Mouse (Mus musculus) lung, postnatal 10 days (tissue): ENCODE measurements at regions not wholly inside any gene's neighbourhood (a gene's known extent, or its start where the extent isn't known, plus 50 kb on each side); places are given as distances from the start of the nearest gene placed in this dataset.
A peak's percentile ranks its signal among the peaks of the same experiment; 100 is the strongest.

Source experiments
- DNase-seq: peaks from one replicate; pipeline ENCODE4 v3.0.0; 2021

DNA sequence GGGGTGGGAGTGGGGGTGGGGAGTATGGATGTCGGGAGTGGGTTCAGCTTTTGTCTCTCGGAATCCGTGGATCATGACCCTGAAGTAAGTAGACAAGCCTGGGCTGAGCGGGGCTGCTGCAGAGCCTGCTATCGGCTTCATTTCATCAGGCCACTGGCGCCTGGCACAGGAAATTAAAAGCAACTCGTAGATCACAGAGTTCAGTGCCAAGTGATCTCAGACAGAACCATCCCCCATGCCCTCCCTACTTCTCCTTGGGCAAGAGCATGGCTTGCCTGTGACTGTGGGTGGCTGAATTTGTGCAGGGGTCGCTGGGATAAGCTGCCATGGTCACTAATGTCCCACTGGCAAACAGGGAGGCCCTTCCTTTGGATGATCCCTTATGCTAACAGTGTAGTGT, 161.3 kb upstream of the Il12b start:
- DNase-seq, result peak; percentile 20

DNA sequence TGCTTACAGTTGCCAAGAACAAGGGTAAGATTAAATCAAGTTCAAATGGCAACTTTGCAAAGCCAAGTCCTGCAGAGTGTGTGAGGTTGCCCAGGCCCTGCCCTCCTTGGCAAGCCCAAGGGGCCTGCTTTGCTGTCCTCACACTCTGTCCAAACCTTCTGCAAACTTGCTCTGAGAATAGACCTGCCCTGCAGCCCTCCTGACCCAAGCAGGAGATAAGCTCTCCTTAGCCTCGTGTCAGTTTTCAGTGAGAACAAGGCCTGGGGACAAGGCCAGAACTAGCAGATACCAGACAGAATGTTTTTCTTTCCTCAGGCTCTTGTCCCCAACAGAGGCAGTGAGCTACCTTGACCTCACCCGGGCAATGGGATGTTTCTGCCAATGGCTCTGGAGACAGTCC, 156.7 kb upstream of the Il12b start:
- DNase-seq, result no peak

DNA sequence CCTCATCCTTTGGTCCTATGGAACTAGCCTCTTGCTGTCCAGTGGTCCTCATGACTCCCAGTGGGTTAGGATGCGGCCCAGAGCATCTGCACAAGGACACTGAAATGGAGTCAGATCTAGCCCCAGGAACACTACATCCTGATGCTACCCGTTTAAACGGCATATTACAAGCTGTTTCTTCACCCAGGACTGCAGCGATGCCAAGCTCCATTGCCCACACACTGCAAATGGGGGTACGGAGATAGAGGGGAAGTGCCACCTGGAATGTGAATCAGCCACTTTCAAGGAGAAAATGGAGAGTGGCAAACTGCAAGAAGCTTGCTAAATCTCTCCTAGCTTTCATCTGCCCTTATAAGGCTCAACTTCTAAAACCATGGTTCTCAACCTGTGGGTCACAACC, 148.0 kb upstream of the Il12b start:
- no peak for DNase-seq

DNA sequence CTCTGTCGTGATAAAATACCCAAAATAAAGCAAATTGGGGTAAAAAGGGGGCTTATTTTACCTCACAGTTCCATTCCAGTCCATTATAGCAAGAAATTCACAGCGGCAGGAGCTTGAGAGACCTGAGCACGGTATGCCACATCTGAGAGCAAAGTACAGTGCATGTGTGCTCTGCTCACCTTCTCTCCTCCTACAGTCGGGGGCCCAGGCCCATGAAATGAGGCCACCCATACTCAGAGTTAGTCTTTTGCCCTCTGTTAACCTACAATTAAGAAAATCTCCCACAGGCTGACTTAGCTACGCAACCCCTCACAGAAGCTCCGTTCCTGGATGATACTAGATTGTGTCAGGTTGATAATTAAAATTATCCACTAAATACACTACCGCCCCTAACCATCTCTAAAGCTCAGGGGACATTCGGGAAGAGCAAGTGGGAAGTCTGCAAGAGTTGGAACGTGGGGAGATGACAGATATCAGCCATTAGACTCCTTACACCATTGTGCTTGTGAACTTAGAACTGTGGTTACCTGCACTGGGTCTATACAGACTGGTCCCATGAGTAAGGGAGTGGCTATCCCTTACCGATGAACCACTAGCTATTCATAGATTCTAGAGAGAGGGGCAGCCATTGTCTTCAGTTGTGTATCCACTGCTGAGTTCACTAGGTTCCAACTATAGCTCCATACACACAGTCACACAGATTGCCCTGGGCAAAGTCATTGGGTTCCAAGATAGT, 139.3 kb upstream of the Il12b start:
- no peak for DNase-seq

DNA sequence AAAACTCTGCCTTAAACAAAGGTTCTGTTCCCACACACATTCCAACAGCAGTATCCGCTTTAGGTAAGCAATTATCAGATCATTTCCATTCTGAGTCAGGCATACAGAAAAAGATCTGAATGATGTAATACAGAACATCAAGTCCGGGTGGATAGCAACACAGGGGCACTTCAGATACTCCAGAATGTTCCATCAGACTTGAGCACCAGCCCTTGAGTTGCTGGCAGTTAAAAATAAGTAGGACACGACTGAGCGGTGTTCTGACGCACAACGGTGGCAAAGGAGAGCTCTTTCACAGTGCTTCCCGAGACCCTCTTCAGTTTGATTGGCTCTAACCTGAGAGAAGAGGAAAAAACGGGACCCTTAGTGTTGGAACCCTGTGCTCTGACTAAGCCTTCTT, 138.2 kb upstream of the Il12b start:
- no peak for DNase-seq

DNA sequence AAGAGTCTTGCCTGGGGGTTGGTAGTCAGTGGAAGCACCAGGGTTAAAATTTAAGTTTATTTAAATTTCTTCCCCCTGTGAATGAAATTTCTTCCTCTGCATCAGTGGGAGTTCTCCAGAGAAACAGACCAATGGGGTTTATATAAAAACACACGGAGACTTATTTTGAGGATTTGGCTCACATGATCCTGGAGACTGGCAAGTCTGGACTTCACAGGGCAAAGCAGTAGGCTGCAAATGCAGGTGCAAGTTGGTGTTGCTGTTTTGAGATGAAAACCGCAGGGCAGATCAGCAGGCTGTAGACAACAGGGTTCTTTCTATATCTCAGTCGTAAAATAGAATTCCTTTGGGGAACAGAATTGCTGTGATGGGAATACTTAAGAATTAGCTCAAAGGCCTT, 137.3 kb upstream of the Il12b start:
- DNase-seq, result no peak

DNA sequence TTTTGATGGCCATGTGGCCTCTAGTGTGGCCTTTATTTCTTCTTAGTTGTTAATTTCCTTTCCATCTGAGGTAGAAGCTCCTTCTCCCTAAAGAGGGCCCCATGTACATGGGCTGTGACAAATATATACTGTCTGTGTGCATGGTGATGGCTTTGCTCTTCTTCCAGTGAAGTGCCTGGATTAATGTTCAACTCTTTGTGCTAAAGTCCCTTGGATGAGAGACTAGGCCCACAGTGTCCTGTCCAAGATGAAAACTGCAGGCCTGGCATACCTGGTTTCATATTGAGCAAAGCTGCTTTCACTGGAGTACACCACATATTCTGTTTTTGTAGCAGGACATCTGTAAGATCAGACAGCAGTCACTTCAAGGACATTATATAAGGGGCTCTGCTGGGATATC, 127.6 kb upstream of the Il12b start:
- DNase-seq, result no peak

DNA sequence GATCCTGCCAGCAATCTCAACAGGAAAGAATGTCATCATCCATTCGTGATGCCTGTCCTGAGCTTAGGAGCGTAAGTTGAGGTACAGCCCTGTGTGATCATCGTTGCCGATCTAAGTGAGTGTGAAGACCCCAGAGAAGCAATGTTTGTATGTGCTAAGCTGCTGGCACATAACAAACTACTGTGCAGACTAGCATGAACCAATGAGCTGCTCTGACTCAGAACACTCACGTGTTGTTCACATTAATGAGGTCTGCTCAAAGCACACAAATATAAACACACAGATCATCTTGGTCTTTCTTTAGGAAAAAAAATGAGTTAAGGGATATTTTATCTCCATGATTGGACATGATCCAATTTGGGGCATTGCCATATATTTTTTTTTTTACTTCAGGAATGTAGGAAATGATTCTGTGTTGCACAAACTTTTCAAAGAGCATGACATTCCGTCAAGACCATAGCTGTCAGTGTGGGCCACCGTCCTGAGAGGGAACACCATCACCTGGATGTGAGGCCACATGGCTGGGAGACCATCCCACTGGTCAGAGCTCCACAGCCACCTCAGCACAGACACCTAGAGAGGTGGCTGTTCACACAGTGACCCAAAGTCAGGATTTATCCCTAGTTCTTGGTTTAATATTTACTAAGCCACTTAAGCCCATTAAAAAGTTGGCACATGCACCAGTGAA, 121.2 kb upstream of the Il12b start:
- DNase-seq, result peak; percentile 2

DNA sequence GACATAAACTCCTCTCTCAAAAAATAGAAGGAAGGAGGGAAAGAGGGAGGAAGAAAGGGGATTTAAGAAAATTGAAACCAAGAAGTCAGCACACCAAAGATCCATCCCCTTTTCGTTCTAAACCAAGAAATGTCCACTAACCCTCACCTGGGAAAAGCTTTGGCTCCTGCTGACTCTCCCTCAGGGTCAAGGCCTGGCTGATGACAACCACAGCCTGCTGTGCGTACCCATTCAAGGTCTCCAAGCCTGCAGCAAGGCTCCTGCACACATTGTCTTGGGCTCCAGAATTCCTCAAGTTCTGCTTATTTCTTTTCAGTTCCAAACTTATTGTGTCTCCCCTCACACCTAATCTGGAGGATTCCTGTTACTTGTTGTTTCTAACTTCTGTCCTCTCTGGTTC, 113.9 kb upstream of the Il12b start:
- DNase-seq, result no peak

DNA sequence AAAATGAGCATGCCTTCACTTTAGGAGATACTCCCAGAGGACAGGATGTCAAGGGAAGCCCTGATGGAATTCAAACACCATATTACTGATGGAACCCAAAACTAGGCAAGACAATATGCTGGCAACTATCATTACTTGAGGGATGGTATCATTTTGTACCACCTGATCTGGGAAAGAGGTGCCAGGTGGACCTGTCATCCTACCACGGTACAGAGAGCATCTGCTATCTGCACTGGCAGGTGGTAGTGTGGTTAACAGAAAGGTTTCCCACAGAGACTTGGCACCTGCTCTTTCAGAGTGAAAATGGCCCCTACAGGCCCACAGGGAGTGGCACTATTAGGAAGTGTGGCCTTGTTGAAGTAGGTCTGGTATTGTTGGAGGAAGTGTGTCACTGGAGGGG, 111.0 kb upstream of the Il12b start:
- no peak for DNase-seq

DNA sequence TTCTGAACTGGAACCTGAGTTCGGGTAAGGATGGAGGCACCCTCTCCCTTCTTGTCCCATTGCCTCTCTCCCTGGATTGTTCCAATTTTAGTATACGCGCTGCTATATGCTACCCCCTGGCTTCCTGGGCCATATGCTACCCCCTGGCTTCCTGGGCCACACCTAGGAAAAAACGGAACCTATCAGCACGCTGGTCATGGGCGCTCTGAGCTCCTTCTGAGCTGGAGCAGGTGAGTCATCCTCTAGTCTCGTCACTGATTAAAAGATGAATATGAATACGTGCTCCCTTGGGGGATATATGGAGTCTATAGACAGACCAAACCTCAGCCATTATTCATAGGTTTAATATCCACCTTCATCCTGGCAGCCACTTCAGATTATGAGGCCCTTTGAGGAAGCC, 96.1 kb upstream of the Il12b start:
- no peak for DNase-seq

DNA sequence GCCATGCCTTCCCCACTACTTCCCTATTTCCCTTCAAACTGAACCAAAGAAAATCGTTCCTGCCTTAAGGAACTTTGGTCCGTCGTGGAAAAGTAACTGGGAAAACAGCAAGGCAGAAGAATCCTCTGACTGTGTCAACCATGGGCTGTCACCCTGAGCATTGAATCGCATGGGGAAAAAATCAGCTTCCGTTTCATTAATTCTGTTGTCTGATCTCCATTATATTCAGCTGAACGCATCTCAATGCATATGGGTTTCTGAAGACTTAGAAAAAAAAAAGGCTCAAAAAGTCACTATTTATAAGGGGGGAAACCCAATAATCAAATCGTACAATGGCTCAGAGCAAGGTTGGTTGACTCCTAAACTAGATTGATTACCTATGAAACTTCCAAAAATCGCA, 83.8 kb upstream of the Il12b start:
- DNase-seq, result no peak

DNA sequence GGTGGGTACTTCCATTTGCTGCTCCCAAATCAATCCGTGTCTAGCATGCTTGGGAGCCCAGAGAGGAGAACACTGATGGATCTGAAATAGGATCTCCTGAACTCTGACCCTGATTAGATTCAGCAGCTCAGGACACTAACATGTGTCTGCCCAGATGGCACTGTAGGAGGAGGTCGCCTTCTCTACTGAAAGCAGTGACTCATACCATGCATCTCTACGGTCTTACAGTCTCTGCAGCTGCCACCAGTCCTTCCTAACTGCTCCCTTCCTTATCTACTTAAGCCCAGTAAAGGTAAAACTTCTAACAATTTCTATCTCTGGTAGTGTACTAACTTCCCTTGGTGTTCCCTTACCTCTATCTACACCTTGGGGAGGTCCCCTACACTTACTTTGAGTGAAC, 80.7 kb upstream of the Il12b start:
- no peak for DNase-seq

DNA sequence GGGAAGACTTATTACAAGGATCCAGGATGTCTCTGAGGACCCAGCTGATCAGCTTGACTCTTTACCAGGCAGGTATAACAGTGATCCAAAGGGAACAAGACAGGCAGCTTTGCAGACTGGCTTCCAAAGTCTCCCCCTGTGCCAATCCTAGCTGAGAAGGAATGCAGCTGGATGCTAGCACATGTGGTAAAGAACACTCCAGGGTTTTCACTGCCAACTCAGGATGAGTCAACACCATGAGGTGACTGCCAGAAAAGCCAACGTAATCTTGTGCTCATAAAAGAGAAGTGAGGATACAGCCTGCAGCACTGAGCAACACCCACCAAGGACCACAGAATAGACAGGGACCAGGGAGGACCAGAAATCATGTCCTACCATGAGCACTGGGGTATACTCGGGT, 76.5 kb upstream of the Il12b start:
- peak; percentile 56 for DNase-seq

DNA sequence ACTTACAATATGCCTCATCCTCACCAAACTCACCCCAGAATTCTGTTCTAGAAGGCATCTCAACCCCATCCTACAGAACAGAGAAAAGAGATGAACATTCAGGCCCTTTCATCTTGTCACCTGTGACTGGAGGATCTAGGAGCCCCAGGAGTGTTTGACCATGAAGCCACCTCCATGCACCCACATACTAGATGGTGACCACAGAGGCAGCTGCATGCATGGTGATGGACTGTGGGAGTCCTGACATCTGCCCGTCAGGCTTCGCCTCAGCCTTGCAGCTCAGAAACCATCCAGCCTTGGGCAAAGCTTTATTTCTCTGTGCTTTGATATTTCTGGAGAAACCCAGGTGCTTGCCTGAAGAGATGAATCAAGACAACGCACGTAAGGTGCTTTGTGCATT, 74.8 kb upstream of the Il12b start:
- DNase-seq, result no peak

DNA sequence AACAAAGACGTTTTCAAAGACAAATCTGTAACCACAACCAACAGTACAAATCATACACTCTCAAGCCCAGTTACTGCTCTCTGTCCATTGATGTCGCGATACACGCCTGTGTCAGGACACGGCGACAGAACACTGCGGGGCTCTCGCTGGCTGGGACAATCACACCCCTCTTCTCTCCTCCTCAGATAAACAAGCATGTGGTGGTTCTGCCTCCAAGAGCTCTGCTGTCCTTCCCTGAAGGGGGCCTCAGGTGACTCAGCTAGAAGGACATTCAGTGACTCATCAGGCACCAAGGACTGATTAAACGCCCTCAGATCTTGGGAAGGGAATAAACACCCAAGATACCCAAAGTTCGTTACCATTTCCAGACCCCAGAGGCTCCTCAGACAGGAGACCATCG, 74.3 kb upstream of the Il12b start:
- DNase-seq, result no peak

DNA sequence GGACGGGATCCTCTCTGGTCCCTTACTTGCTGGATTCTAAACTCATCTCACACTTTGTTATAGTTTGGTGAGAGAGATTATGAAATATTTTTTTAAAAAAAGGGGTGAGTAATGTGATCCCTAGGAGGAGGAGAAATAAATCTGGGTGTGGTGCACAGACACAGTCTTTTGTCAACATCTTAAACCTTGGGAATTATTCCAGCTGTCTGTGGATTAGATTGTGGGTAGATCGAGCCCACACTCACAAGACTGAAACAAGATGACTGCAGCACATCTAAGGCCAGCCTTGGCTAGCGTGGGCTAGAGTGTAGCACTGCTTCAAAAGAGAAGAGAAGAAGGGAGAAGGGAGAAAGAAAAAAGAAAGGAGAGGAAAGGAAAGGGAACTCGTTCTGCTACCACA, 70.4 kb upstream of the Il12b start:
- DNase-seq, result no peak

DNA sequence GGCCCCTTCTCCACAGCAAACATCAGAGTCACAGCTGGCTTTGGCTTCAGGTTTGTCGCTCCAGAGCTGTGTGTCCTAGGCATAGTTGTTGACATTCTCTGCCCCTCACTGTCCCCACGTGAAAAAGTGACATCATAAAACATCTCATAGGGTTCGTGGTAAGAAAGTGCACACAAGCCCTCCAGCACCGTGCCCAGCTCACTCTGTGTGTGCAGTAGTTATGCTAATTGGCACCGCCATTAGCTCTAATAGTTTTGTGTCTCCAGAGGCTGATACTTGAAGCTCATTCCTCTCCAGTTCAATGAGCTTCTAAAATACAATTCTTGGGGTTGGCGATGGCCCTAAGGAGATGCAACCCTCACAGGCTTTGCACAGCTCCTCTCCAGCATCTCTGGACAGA, 69.4 kb upstream of the Il12b start:
- no peak for DNase-seq

DNA sequence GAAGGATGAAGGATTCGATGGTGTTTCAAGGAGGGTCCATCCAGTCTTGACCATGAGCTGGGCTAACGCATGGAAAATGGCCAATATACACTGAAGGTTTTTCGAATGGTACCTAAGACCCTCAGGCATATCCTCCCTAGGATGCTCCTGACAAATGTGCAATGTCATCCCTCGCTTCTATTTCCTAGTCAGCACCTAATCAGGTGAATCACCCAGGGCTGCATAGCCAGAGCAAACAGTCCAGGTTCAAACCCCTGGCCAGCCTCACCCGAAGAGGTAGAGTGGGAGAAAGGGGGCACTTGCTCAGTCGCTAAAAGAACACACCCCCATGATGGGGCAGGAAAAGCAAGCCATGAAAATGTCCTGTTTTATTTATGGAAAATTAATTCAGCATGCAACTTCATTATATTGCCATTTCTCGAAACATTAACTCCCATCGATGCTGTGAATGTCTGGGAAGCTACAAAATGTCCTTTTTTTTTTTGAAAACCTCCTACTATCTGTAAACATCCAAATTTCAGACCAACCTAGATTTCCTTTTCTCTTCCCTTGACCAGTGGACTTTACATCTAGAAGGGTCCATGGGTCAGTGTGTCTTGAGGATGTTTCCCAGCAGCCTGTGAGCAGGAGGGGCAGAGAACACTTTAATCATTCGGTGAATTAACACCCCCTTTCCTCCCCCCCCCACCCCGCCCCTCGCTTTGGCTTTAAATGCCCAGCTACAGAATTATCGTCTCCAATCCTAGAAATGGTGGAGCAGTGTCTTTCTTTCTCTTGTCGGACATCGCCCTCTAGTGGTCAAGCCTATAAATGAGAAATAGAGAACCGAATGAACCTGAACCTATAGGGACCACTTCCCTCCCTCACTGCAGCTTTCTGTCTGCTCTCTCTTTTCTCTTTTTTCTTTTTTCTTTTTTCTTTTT, 68.8 kb upstream of the Il12b start:
- peak; percentile 83 for DNase-seq

DNA sequence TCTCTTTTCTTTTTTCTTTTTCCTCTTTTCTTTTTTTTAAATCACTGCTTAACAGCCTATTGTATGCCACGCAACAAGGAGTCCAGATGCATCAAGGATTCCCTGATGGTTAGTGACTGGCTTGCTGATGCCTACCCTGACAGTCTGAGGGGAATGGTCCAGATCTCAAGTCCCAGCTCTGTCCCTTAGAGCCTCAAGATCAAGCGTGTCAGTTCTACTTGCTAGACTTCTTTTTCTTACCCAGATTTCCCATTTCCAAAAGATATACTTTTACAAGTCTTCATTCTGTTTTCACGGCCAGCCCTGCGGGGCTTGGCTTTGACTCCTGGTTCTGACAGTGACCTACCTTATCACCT, 68.1 kb upstream of the Il12b start:
- DNase-seq, result no peak

DNA sequence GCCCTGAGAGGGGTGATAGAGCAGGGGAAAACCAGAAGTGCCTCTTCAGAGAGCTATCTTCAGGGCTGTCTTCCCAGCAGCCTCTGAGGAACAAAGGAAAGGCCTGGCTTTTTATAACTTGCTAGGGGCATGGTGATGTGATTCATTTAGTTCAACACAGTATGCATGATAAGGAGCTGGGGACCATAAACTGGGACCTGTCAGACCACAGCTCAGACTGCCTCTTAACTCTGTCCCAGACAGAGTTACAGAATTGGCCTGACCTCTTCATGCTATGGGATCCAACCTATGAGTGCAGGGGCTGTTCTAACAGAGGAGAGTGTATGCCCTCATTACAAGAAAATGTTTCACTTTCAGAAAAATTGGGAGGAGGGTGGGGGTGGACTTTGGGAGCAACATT, 59.3 kb upstream of the Il12b start:
- no peak for DNase-seq

DNA sequence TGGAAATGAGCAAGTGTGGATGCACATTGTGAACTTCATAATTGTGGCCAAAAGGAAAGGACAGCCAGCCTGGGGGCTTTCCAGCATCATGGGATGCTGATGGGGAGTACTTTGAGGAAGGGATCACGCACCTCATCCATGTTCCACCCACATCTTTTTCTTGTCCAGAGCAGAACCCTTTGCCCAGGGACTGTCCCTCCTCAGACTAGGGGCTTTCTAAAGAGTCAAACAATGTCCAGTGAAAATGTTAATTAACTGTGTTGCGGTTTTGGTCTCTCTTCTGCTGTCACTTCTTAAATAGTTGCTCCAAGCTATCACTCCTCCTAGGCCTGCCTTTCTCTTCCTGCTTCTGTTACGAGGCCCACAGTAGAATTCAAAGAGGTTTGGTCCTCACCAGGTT, 51.6 kb upstream of the Il12b start:
- no peak for DNase-seq

DNA sequence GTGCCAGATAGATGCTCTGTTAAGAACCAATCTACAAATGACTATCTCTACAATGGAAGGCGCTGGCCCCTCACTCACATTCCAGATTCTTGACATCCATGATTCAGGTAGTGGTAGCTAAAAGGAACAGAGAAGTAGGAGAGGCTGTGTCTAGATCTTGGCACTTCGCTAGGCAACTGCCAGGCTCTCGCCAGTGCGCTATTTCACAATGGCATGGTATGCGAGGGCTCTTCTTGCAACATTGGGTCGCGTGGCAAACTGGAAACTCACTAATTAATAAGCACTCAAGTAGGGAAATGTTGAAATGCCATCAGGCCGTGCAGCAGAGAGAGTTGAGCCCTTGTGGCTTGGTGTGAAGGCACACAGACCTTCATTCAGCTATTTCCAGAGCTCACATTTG, 50.3 kb upstream of the Il12b start:
- peak; percentile 42 for DNase-seq
